Mouse (Mus musculus) embryonic facial prominence, embryonic 11.5 days (tissue): Measurements from ENCODE around the gene Moap1. TPM values are rescaled to one million over a fixed set of nuclear protein-coding genes. Genes with fewer than 3 reads are reported as not detected.

Experiments used
- ATAC-seq: fragments of 200-750 bp; cut with Nextera tagmentation; replicated peaks from 2 replicates; pipeline ENCODE4 v1.8.0; 2017; ENCODE audit warnings: low read depth; ENCODE audit not compliant: insufficient number of reproducible peaks, low FRiP score, low TSS enrichment
- DNase-seq: peaks from one replicate; pipeline ENCODE4 v3.0.0-alpha.2; 2015; ENCODE audit warnings: low spot score
- H3K27ac ChIP-seq: fragments of 300-500 bp; sonication (generic); replicated peaks from 2 replicates; pipeline ENCODE4 v1.5.1; 2014; ENCODE audit warnings: mild to moderate bottlenecking, low read depth, low read length, control low read depth
- H3K27me3 ChIP-seq: fragments of 300-500 bp; sonication (generic); 2 replicates; pipeline ENCODE4 v1.6.1; 2014; ENCODE audit warnings: mild to moderate bottlenecking, low read length, moderate library complexity, mixed read lengths; ENCODE audit not compliant: control insufficient read depth, insufficient read depth
- H3K36me3 ChIP-seq: fragments of 300-500 bp; sonication (generic); replicated peaks from 2 replicates; pipeline ENCODE4 v1.6.1; 2014; ENCODE audit warnings: low read depth, mild to moderate bottlenecking, low read length, moderate library complexity, mixed read lengths; ENCODE audit not compliant: control insufficient read depth, insufficient read depth
- H3K4me1 ChIP-seq: fragments of 300-500 bp; sonication (generic); 2 replicates; pipeline ENCODE4 v1.6.1; 2014; ENCODE audit warnings: low read length, mixed read lengths; ENCODE audit not compliant: control insufficient read depth, insufficient read depth
- H3K4me2 ChIP-seq: fragments of 300-500 bp; sonication (generic); 2 replicates; pipeline ENCODE4 v1.6.1; 2014; ENCODE audit warnings: low read depth, mild to moderate bottlenecking, control low read depth, low read length, moderate library complexity
- H3K4me3 ChIP-seq: fragments of 300-500 bp; sonication (generic); 2 replicates; pipeline ENCODE4 v1.5.1; 2014; ENCODE audit warnings: low read depth, low read length, control low read depth
- H3K9ac ChIP-seq: fragments of 300-500 bp; sonication (generic); replicated peaks from 2 replicates; pipeline ENCODE4 v1.6.1; 2014; ENCODE audit warnings: mild to moderate bottlenecking, control low read depth, low read length
- H3K9me3 ChIP-seq: fragments of 300-500 bp; sonication (generic); replicated peaks from 2 replicates; pipeline ENCODE4 v1.6.1; 2016; ENCODE audit warnings: mild to moderate bottlenecking, low read length, inconsistent platforms, mixed read lengths; ENCODE audit not compliant: control insufficient read depth
- WGBS: fragments of 180-500 bp; shearing (Covaris S2); extraction: QIAGEN DNeasy Blood & Tissue Kit; methylation state at CpG from one replicate; pipeline ENCODE4 v1.1.7; 2014; 5-methylcytosine and 5-hydroxymethylcytosine counted together
- polyA plus RNA-seq: library from polyadenylated mRNA; unstranded; fragments of >200 nt; fragmentation: Nextera tagmentation; extraction: Ambion mirVana; gene quantifications from 2 replicates; pipeline ENCODE4 v1.2.1, GENCODE M21; 2014

Gene Moap1
- polyA plus RNA-seq, 1 experiment from 2014 or later: 37.2 TPM

DNA sequence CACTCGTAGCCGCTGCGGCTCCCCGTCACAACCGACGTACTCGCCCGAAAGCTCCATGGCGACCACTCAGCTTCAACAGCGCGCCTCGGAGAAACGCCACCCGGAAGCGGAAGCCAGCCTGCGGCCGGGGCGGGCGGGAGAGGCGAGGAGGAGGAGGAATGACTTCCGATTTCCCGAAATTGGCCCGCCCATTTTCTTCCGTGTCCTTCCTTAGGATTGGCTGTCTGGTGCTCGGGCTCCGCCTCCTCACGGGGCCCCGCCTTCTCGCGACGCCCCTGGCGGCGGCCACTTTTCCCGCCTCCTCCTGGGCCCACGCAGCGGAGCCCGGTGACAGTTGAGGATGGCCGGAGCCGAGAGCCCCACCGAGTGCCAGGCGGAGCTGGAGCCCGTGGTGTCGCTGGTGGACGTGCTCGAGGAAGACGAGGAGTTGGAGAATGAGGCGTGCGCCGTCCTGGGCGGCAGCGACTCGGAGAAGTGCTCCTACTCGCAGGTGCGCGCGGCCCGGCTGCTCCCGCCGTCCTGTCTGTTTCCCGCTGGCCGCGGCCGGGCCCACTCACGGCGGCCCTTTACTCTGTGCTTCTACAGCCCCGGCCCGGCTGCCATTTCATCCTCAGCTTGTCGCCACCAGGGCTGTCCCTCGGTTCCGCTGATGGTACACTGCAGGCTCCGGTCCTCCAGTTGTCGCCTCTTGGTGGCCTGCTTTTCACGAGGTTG lies 14.4 kb upstream of the Moap1 start, which contains the start of the genes Gm28051, Gon7 and Ubr7:
Gene Gm28051, minus strand, starts transcription at position 77 of the 714 bp plus-strand sequence.
Gene Gon7, minus strand, starts transcription at position 115 of the 714 bp plus-strand sequence.
Gene Ubr7, plus strand, starts transcription at position 279 of the 714 bp plus-strand sequence.
- DNase-seq: peak; percentile 99
- H3K4me3 ChIP-seq: peak within 1 kb of the TSS; percentile 77
- under 1% methylated on average over 73 of the region's 73 CpGs for WGBS
- peak within 1 kb of the TSS; percentile 72 for H3K4me2 ChIP-seq
- peak within 1 kb of the TSS; percentile 77 for H3K9ac ChIP-seq
- peaks cover 5% of the 10 kb centered on the region; the same call in 1 of the 2 replicates for H3K4me1 ChIP-seq
- peak; percentile 95 for ATAC-seq
- H3K36me3 ChIP-seq: no peaks in the 10 kb centered on the region
- peak within 1 kb of the TSS; percentile 75 for H3K27ac ChIP-seq
- H3K9me3 ChIP-seq: no peaks in the 10 kb centered on the region
- no peaks in the 10 kb centered on the region for H3K27me3 ChIP-seq

DNA sequence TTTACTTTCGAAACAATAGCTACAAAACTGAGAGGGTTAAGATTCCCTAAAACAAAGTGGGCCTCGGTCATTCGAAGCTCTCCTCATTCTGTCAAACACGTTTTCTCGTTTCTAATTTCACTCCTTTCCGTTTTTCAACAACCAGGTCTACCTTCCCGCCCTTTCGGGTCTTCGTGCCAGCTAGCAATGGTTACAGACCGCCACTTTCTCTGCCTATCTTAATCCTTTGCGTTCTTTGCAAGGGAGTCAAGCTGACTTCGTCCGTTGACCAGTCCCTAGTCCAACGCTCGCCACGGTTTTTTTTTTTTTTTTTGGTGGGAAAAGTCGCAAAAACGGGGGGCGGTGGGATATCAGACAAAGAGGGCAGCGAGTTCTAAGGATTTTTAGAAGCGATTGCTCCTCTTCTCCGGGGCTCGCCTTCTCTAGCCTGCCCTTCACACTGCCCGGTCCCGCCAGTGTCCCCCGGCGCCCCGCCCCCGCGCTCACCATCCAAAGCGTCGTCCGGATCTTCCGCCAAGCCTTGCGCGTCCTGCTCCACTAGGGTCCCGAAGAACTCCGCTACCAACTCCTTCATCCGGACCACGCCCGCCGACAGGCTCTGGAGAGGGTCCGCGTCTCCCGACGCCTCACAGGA lies 13.7 kb upstream of the Moap1 start:
- no peak for ATAC-seq
- no peak for DNase-seq
- Histone ChIP-seq H3K9ac (peak overlapping the region; percentile 73), H3K27me3 (no peaks in the 10 kb centered on the region), H3K4me1 (peaks cover 5% of the 10 kb centered on the region; the same call in 1 of the 2 replicates), H3K4me3 (peak overlapping the region; percentile 77), H3K4me2 (peak overlapping the region; percentile 64), H3K27ac (peak overlapping the region; percentile 75; the same call in 1 of the 2 replicates), H3K36me3 (no peaks in the 10 kb centered on the region), H3K9me3 (no peaks in the 10 kb centered on the region)
- WGBS: 1% methylated on average over 46 of the region's 46 CpGs

DNA sequence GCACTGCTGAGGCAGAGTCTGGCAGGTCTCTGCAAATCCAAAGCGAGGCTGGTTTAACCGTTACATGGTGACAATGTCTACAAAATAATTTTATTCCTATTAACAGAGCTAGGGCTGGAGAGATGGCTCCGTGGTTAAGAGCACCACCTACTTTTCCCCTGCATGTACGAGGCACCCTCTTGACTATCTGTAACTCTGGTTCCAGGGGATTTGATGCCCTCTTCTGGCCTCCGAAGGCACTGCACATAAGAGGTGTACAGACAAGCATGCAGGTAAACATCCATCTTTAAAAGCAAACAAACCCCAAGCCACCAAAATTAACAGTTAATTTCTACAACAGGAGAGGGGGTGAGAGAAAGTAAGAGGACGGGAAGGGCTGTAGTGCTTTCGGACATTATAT lies 12.8 kb upstream of the Moap1 start:
- Histone ChIP-seq H3K9me3 (no peaks in the 10 kb centered on the region), H3K4me3 (peak overlapping the region; percentile 77), H3K9ac (no peak overlapping the region), H3K4me1 (peaks cover 5% of the 10 kb centered on the region; the same call in 1 of the 2 replicates), H3K4me2 (peak overlapping the region; percentile 64), H3K27ac (no peak overlapping the region), H3K27me3 (no peaks in the 10 kb centered on the region), H3K36me3 (no peaks in the 10 kb centered on the region)
- DNase-seq (peak; percentile 15), ATAC-seq (no peak)
- 87% methylated on average over 7 of the region's 7 CpGs for WGBS

DNA sequence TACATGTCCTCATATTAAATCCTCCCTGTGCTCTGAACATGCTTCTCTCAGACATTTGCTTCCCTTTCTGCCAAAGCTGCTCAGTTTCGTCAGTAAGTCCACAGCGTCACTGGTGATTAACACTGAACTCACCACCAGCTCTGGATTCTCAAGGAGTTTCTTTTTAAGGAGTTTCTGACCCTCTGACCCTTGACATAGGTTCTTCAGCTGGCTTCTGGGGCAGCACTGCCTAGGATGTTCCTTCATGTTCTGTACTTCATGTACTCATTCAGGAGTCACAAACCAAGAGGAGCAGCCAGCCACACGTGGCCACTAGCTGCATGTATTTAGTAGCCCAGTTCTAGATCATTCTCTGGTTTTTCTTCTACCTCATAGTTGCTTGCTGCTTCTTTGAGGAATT lies 4.8 kb upstream of the Moap1 start:
- H3K36me3 ChIP-seq: peaks cover 2% of the 10 kb centered on the region; the same call in 1 of the 2 replicates

DNA sequence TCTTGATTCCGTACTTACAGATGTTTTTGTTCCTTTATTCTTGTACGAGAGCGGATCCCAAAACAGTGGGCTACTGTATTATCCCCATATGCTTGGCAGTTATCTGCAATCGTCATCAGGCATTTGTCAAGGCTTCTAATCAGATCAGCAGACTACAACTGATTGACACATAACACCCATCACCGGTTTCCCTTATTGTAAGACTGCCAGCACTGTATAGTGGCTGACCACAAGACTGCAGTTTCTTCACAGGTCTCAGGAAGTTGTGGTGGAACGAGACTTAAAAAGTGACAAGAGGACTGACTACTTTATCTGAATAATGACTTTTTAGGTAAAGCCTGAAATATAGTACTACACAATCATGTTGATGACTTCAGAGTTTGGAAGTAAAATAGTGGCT lies 1.4 kb upstream of the Moap1 start:
- Histone ChIP-seq H3K9ac (no peak overlapping the region), H3K36me3 (peaks cover 2% of the 10 kb centered on the region; the same call in 1 of the 2 replicates), H3K4me1 (peaks cover 3% of the 10 kb centered on the region; the same call in 1 of the 2 replicates), H3K27me3 (no peaks in the 10 kb centered on the region), H3K9me3 (no peaks in the 10 kb centered on the region), H3K27ac (no peak overlapping the region), H3K4me2 (no peak overlapping the region), H3K4me3 (no peak overlapping the region)
- ATAC-seq: no peak
- 59% methylated on average over 6 of the region's 6 CpGs for WGBS
- no peak for DNase-seq

More for the DNA sequence above, 4.8 kb upstream of the Moap1 start:
- no peaks in the 10 kb centered on the region for H3K4me1 ChIP-seq
- no peak overlapping the region for H3K4me2 ChIP-seq
- no peaks in the 10 kb centered on the region for H3K27me3 ChIP-seq
- WGBS: 93% methylated on average over 3 of the region's 3 CpGs
- ATAC-seq: no peak
- H3K9me3 ChIP-seq: no peaks in the 10 kb centered on the region
- no peak overlapping the region for H3K9ac ChIP-seq
- H3K27ac ChIP-seq: no peak overlapping the region
- DNase-seq: no peak
- H3K4me3 ChIP-seq: no peak overlapping the region

- Histone ChIP-seq H3K4me1 (peaks cover 3% of the 10 kb centered on the region; the same call in 1 of the 2 replicates), H3K27ac (0 out of 2 replicates have a peak overlapping the region, but pooled peaks have one; percentile 52), H3K4me3 (peak overlapping the region; percentile 78), H3K9me3 (no peaks in the 10 kb centered on the region), H3K9ac (peak overlapping the region; percentile 82), H3K4me2 (peak overlapping the region; percentile 75), H3K36me3 (peaks cover under 1% of the 10 kb centered on the region; the same call in 1 of the 2 replicates), H3K27me3 (no peaks in the 10 kb centered on the region)
- under 1% methylated on average over 33 of the region's 33 CpGs for WGBS
- ATAC-seq: peak; percentile 37
- no peak for DNase-seq
Measured at GRCm38 (mm10) chr12:102743036-102743588, 349 bp downstream of the Moap1 start.

DNA sequence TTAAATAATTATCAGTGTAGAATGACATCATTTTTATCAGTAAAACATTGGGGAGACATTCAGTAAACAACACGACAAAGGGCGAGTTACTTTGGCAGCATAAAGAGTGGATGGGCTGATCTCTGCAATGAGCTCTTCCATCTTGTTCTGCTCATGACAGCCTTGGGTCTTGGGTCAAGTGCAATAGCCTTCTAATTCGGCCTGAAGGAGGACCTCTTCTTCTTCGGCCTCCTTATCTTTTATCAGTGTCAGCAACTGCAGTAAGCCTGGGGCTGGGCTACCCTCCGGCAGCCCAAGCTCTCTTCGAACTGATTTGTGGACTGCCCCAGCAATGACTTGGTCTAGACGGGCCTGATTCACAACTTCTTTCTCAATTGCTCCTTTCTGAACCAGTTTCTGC lies 1.4 kb downstream of the Moap1 start:
- no peaks in the 10 kb centered on the region for H3K36me3 ChIP-seq
- WGBS: 85% methylated on average over 7 of the region's 7 CpGs
- H3K9ac ChIP-seq: no peak overlapping the region
- no peaks in the 10 kb centered on the region for H3K27me3 ChIP-seq
- DNase-seq: no peak
- H3K4me2 ChIP-seq: no peak overlapping the region
- H3K9me3 ChIP-seq: no peaks in the 10 kb centered on the region
- no peak overlapping the region for H3K27ac ChIP-seq
- no peak for ATAC-seq
- H3K4me1 ChIP-seq: peaks cover 3% of the 10 kb centered on the region; the same call in 1 of the 2 replicates
- no peak overlapping the region for H3K4me3 ChIP-seq
